Mouse (Mus musculus): ENCODE data around the gene Upf3a. TPM values are rescaled to one million over a fixed set of nuclear protein-coding genes. Genes with fewer than 3 reads are reported as not detected.
"Not testable (repeated sequence)": the region's sequence is repeated elsewhere in the genome, so short reads cannot be mapped to it uniquely, and the experiment has no call there.

Gene Upf3a
- polyA plus RNA-seq (2017; shearing (Covaris generic)), result 10 to 100 TPM; 12.8 to 16.8 (median 16.6) TPM

DNA sequence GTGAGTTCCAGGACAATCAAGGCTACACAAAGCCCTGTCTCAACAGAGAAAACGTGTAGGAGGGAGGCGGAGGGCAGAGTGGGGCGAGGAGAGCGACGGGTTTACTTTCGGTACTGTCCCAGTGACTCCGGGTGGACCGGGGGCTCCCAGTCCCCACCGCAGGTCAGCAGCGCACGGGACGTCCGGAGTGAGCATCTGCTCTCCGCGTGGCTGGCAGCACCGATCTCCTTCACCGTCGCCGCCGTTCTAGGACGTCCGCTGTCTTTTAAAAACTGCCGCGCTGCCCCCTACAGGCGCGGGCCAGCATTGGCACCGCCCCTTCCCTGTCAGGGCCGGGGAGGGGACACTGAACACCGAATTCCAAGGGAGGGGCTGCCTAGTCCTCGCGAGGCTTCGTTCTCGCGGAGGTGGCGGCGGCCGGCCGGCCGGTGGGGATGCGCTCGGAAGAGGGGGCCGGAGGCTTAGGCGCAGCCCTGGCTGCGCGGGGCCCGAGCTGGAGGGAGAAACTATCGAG lies at the start of gene Upf3a:
TSS of gene Upf3a (plus strand) at position 366 of the 514 bp plus-strand sequence.
- peak; percentile 93 for ATAC-seq

DNA sequence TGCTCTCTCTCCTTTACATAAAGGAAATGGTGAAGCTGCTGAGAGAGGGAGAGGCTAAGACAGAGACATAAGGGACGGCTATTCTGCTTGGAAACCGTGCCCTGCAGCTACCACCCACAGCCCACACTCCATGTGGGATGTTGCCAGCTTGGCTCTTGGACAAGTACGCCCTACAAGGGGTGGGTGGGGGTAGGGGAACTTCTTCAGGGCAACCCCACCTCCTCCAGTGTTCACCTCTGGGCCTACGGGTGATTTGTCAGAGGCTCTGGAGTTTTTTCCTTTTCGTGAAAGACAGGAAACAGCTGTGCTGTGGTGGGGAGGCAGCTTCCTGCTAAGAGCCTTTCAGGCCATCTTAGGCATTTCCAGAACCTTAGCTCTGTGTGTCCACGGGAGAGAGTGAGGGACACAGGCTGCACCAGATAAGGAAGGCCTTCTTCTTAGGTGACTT lies 45.1 kb upstream of the Upf3a start:
- ATAC-seq, result no peak

DNA sequence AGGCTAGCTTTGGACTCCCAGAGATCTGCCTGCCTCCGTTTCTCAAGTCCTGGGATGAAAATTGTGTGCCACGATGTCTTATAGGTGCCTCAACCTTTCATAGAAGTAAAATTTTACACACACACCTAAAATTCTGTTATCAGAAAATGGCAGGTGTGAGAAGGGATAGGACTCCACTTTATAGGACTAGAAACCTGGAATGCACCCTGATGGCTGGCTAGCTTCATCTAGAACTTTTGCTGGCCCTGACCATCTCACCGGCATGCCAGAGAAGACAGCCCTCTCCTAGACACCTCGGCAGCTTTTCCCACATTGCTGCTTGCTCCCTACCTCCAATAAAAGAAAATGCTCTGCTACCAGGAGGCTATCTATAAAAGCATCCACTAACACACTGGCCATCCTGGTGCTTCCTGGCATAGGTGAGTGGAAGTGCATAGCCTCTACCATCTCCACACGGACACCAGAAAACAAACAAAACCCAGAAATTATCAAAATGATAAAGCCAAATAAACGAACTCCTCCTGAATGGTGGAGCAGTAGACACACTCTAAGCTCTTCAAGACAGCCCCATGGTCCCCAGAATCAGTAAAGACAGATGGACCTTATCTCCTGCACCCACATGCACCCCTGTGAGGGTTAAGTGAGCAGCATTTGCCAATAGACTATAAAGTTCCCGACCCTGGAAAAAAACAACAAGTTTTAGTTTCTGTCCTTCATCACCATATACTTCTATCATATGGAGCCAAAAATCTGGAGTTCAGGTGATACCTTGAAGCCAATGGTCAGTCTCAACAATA lies 44.4 kb upstream of the Upf3a start:
- no peak for ATAC-seq

DNA sequence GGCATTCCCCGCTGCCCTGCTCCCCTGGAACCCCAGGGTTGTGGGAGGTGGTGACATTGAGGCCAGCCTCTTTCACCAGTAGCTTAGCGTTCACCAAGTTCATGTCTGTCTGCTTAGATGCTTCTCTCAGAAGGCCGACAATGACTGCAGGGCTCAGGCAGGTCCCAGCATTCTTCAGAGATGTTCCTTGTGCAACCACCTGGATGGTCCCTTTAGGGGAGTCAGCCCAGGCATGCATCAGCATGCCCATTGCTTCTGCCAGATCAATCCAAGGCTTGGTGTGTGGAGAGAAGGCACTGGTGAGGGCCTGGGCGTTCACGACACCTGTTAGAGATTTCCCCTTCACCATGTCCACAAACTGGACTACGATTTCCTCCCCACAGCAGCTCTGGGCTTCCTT lies 39.2 kb upstream of the Upf3a start:
- not testable (repeated sequence) for ATAC-seq

DNA sequence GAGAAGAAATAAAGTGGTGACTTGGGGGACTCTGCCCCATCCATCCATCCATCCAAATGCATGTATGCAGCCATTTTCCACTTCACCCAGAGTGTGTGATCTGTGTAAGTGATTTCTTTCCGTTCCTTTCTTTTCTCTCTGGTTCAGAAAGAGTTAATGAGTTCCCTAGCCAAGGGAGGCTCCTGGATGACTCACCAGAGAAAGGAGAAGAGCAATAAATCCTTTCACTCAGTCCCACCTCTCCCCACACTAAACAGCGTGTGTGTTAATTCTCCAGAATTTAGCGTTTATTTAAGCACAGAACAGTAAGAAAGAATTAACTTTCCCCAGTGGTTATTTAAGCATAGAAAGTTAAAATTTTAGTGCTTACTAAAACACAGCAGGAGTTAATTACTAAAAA lies 37.8 kb upstream of the Upf3a start:
- no peak for ATAC-seq

DNA sequence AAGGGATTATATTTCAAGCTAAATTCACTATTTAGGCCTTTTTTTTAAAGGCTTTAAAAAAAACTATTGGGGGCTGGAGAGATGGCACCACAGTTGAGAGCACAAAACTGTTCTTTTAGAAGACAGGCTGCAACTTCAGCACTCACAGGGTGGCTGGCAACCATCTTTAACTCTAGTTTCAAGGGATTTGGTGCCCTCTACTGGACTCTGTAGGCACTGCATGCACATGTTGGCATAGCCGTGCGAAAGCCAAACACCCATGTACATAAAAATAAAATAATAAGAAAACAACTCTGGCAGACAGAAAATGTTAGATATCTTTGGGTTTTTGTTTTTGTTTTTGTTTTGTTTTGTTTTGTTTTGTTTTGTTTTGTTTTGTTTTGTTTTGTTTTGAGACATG lies 31.7 kb upstream of the Upf3a start:
- peak; percentile 44 for ATAC-seq

DNA sequence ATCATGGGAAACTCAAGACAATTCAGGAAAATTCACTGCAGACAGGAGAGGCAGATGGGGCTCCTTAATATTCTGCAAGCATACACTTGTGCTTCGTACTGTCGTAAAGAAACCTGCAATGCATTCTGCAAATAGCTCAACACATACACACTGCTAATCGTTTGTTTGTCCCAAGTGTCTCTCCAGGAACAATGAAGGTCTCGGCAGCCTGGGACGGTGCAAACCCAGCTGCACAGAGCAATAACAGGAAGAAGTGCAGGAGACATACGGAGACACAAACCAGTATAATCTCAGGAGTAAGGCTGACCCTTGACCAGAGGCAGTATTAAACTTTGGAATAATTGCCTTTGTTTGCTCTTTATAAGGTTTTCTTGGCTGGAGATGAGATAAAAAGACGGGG lies 28.9 kb upstream of the Upf3a start:
- no peak for ATAC-seq

DNA sequence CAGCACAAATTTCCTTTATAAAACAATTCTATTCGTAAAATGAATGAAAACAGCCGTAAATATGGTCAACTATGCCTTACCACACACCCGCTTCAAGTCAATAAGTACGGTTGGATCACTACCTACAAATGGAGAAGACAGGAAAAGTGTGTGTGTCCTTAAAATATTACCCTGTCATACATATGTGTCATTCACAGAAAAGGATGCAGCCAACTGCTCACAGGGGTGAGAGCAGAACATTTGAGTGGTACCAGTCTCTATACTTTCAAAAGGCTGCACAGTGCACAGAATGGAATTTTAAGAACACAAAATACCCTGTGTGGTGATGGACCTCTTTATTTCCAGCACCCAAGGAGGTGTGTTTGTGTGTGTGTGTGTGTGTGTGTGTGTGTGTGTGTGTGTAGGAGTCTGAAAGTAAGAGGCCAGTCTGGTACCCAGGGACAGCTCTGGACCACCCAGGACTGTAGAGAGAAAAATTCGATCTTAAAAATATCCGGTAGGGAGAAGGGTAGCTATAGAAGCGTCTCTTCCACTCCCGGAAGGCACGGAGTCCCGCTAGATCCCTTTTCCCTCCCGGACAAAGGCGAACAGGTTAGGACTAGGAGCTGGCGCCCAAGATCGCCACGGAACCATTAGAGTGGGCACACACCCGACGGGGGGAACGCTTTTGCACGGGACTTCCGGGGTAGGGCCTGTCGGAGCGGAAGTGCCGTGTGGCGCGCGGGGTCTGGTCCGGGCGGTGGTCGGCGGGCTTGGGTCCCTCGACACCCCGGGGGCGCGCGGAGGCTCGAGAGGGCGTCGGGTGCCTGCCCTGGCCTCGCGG lies 28.2 kb upstream of the Upf3a start, which contains the start of gene Cdc16:
TSS of gene Cdc16 (plus strand) at position 695 of the 823 bp plus-strand sequence.
- ATAC-seq, result peak; percentile 89

DNA sequence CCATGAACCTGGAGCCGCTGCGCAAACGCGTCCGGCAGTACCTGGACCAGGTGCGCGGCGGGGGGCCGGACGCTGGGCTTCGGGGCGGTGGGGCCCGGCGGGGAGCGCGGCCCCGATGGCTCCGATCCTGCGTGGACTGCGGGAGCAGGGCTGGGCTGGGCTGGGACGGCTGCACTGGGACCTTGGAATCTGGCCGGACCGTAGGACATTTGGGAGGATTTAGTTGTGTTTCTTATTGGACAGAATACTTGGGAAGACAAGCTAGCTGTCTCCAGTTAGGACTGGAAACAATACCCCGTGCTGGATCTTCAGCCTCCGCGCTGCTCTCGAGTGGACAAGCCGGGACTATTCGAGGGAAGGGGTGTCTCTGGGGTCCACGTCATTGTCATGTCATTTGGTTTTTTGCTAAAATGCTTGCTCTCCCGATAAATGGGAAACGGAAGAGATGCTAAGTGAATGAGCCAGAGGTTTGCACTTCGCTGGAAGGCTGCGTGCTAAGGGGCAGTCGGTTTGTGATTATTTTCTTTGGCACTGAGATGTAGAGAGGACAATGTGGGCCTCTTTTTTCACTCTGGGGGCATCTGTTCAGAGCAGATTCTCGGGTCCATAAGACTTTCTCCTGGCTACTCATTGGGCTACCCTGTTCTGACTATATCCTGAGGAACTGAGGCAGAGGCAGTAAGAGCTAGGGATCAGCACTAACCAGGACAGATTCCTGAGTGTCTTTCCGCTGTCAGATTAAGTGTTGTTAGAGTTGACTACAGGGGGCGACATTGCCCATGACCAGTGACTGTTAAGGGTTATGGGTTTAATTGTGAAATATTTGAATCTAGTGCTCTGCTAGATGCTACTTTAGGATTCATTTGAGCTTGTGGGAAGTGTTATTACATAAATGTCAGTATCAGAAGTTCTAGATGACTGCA lies 27.3 kb upstream of the Upf3a start:
- ATAC-seq, result peak; percentile 55

DNA sequence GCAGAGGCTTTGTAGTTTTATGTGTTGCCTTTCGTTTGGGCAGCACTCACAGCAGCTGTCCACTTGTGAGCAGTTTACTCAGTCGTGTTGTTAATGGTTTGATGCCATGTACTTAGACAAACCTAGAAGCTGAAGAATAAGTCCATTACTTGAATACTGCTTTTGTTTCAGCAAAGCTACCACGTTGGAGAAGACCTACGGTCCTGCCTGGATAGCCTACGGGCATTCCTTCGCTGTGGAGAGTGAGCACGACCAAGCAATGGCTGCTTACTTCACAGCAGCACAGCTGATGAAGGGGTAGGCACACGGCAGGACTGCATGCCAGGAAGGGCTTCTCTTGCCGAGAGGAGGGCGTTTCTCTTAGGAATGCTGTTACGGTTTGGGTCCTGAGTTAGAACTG lies 16.2 kb upstream of the Upf3a start:
- ATAC-seq, result no peak

DNA sequence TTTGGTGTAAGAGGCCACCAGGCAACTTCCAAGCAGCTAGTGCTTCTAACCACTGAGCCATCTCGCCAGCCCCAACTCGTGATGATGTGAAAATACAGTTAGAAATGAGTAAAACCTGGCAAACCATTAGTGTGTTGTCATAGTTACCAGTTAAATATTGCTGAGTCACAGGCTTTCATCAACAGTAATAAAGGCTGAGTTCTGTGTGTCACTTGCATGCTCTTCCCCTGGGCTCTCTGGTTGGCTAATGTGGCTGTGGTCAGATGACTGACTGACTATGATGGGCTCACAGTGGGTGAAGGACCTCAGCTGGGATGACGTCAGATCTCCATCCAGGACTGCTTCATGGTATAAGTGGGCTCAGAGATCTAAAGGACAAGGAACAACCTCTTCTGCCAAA lies 4.9 kb upstream of the Upf3a start:
- no peak for ATAC-seq

DNA sequence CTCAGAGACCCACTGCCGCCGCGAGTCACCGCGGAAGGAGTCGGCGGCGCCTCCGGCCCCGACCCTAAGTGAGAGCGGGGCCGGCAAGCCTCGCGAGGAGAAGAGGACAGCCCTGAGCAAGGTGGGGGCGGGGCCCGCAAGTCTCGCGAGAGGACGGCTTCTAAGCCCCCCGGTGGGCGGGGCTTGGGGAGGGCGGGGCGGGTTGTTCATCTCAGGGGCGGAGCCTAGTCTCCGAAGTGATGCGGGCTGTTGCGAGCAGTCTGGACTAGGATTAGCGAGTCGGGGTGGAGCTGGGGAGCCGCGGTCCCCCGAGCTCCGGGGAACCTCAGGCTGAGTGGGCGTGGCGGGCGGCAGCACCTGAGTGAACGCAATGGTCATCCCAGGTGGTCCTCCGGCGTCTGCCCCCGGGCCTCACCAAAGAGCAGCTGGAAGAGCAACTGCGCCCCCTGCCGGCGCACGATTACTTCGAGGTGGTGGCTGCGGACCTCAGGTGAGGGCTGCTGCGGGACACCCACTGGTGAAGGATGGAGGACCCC lies 417 bp downstream of the Upf3a start:
- peak; percentile 75 for ATAC-seq

DNA sequence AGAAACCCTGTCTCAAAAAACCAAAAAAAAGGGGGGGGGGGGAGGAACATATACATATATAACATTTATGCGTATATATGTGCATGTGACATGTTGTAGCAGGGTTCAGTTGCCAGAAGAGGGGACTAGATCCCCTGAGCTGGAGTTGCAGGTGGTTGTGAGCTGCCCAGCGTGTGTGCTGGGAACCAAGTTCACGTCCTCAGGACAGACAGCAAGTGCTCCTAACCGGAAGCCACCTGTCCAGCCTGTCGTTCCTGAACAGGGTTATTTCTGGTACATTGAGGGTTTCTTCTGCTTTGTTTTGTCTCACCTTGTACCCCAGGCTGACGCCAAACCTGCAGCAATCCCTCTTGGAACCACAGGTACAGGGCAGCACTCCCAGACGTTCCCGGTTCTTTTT lies 4.2 kb downstream of the Upf3a start:
- ATAC-seq, result no peak

DNA sequence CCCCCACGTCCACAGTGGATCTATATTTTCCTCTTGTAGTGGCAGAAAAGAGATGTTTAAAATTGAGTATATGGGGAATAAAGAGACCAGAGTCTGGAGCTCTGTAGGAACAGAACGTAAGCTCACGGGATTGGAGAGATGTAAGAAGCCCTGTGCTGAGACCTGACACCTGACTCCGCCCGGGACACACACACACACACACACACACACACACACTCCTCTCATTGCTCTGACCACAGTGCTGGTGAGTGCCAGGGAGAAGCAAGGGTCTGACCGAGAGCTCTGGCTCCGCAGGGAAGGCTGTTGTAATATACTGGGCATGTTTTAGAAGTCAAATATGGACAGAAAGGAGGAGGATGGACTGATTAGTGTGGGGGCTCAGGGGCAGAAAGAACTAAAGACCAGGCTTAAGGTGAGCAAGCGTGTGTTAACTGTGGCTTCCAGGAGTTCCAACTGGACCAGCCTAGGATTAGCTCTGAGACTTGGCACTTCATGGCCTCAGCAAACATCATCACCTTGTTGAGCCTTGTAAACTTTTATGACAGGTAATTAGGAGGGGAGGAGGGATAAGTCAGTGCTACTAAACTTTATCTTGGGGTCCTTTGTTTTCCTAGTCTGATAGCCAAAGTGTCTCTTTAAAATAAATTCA lies 7.8 kb downstream of the Upf3a start:
- ATAC-seq, result no peak

DNA sequence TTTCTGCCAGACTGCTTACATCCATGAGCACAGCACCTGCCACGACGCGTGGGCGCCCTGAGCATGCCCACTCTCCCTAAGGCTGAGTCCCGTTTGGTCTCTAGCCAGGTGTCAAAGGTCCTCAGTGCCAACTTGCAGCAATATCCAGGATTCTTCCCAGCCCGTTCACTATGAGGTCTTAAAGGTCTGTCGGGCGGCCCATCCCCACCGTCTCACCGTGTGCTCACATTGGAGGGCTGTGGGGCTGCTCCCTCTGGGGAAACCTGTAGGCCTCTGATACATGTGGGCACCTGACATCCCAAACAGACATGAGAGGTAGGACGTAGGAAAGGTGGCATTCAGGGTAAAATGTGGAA lies 8.3 kb downstream of the Upf3a start:
- ATAC-seq, result no peak

DNA sequence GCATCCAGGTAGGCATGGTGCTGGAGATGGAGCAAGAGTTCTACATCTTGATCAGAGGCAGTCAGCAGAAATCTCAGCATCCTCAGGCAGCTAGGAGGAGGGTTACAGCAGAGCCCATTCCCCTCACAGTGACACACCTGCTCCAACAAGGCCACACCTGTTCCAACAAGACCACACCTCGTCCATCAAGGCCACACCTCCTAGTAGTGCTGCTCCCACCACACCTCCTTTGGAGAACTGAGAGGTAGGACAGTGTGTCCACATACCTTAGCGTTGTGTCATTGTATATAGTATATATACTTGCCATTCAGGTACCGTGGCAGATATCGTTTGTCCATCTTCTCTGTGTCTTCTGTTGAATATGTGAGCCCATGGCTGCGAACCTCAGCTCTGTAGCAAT lies 12.3 kb downstream of the Upf3a start:
- ATAC-seq, result no peak

DNA sequence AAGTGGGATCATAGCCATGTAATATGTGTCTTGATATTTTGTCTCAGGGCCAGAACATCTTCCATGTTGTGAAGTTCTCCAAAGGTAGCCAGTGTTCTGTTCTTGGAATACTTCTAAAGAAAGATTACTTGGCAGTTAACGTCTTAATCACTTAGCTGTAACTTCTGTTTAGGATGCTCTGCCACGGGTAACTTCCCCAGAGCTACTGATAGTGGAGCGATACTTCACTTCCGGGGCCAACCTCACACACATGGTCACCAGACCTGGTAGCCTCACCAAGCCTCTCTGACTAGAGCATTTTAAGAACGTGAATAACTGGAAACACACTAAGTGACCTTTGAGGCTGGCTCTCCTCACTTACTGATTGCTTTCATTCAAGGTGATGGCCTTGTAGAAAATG lies 14.2 kb downstream of the Upf3a start:
- no peak for ATAC-seq

DNA sequence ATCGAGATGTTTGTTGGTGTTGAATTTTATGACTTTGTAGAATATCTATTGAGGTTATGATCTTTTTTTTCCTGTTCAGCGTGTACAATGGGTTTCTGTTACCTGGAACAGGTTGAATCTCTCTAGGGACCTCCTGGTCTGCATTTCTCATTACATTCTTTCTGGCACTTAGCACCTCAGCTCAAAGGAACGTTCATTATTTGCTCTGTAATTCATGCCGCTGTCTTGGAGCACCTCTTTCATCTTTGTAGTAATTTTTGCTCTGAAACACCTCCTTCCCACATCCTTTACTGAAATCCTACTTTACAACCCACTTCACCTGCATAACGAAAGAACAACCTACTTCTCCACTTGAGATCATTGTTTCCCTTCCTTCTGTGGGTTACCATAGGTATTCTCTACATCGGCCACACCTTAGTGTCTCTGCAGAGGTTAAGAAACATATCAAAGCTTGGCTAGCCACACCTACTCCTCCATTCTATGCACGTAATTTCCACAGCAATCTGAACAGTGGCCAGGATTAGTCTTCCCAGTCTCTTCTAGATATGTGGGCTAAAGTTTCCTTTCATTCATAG lies 43.3 kb downstream of the Upf3a start:
- no peak for ATAC-seq

DNA sequence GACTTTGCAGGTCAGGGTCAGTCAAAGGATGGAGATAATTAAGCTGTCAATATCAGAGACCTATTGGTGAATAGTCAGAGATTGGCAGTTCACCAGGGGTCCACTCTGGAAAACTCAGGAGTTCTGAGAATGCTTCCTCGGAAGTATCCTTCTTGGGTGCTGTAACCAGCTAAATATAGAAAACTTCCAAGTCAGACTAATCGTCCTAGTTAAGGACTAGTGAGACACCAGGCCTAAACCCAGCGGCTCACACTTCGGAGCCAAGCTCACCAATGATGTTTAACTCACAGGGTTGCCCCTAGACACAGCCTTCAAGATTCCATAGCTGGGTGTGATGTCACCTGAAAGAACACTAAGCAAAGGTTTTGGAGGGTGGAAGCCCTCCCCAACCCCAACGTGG lies 52.9 kb downstream of the Upf3a start, which contains the start of gene AF366264:
TSS of gene AF366264 (minus strand) at position 101 of the 400 bp plus-strand sequence.
- not testable (repeated sequence) for ATAC-seq

DNA sequence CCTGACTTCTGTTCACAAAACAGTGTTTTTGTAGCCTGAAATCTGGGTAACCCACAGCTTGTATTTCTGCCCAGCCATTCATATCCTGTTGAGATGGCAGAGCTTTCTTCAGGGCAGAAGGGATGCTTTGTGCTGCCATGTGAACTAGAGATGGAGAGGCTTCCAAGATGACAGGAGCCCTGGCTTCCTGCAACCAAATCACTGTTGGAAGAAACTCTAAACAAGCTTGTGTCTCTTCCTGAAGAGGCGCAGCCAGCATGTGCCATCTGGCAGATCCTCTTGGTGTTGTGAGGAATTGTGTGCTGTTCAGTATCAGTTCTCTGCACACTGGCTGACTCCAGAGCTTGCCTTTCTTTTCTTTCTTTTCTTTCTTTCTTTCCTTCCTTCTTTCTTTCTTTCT lies 57.9 kb downstream of the Upf3a start:
- ATAC-seq, result not testable (repeated sequence)

Data from inflammation-experienced regulatory T-cells, adult 6 months (primary cell).